Mouse (Mus musculus): ENCODE measurements around the gene P4hb.

- TF ChIP-seq CTCF (conservative IDR thresholded peaks at IDR 0.05; ENCODE audit: insufficient read depth, insufficient read length, low read depth, low read length), result no peak
- no peak for TF ChIP-seq POLR2A (IDR thresholded peaks at IDR 0.05; ENCODE audit: low read depth, low read length)
Observed at GRCm38 (mm10) chr11:120522581-120522980, 50.5 kb downstream of the P4hb start.

Data from kidney, adult 2 months (tissue).